Mouse (Mus musculus) embryo, embryonic 10.5 days (tissue): Measurements from ENCODE around the gene Ghrh.
A peak's percentile ranks its signal among the peaks of the same experiment; 100 is the strongest.
"Not testable (repeated sequence)": the region's sequence is repeated elsewhere in the genome, so short reads cannot be mapped to it uniquely, and the experiment has no call there.

ENCODE experiments used
- DNase-seq: peaks from one replicate; pipeline ENCODE4 v3.0.0-alpha.2; 2015; ENCODE audit warnings: low spot score

Gene Ghrh

DNA sequence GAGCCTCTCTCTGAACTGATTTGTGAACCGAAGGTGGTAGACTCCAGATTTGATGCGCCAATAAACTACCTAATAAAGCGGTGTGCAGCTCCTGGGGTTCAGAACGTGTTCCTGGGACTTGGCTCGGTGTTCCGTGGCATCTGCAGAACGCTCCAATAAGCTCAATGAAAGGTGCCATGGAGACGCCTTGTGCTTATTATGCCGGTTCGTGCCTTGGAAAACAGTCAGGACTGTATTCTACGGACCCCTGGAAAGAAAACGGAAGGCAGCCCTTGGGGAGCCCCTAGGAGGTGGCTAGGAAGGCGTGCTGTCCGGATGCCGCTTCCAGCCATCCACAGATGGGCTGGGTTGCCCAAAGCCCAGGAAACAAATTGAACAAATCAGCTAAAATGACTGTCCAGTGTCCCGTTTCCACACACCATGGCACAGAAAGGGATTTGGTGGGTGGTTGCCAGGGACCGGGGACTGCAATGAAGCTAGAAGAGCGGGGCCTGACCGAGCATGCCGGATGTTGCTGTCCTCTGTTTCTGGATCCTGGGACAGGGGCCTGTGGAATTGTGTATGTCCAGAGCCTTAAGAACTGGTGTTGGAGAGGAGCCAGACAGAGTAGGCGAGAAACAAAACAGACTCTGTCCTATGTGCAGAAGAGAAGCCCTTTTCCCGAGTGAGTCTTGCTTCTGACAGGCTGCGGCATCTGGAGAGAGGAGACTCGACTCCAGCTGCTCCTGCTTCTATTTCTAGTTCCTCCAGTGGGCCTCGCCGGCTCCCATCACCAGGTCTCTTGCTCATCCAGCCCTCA, at the start of gene Ghrh:
Gene Ghrh, minus strand, starts transcription at position 146 of the 799 bp plus-strand sequence.
- DNase-seq, result no peak

- peak; percentile 29 for DNase-seq
Measured at GRCm38 (mm10) chr2:157395960-157396359, 48.7 kb upstream of the Ghrh start.

DNA sequence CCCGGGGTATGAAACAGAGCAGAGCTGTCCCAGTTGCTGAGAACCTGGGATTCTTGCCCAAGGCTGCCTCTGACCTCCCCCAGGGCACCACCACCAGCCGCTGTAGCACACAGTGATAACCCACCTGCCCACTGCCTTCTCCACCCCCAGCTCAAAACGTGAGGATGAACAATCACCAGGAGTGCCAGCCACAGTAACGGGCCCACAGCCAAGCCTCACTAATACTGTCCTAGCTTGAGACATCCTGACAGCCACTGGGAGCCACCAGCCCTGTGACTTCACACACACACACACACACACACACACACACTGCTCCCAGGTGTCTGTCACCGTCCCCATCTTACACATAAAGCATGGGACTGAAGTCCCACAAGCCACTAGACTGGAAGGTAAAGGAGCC, 48.1 kb upstream of the Ghrh start:
- no peak for DNase-seq

GRCm38 (mm10) chr2:157394868-157395267, 47.6 kb upstream of the Ghrh start:
- DNase-seq, result no peak

- no peak for DNase-seq
Measured at GRCm38 (mm10) chr2:157393549-157393948, 46.2 kb upstream of the Ghrh start.

DNA sequence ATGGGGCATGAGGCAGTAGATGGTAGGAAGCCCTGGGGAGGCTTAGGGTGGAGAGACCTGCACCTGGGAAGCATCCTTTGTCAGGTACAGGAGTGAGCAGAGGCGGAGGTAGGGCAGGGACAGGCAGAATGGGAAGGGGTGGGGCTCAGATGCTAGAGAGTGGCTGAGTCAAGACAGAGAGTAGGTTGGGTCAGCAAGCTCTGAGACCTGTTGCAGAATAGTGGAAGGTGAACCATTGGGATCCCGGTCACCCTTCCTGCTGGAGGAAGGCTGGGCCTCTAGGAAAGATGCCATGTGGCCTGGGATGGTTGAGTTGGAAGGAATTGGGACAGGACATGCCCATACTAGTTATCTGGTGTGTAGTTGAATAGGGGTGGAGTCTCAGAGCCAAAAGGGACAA, 45.0 kb upstream of the Ghrh start:
- no peak for DNase-seq

DNA sequence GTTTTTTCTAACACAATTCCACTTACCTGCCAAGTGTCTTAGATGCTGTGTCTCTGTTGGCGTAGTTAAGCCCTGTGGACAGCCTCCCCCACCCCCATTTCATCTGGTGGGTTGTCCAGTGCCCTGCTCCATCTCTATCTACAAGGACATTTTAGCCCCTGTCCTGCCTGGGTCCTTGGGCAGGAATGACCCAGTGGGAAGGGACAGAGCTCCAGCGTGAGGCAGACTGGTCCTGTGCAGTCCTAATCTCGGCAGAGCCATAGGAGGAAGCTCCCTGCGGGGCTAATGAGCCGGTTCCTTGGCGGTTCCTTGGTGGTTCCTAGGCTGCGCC, 42.2 kb upstream of the Ghrh start:
- DNase-seq, result no peak

DNA sequence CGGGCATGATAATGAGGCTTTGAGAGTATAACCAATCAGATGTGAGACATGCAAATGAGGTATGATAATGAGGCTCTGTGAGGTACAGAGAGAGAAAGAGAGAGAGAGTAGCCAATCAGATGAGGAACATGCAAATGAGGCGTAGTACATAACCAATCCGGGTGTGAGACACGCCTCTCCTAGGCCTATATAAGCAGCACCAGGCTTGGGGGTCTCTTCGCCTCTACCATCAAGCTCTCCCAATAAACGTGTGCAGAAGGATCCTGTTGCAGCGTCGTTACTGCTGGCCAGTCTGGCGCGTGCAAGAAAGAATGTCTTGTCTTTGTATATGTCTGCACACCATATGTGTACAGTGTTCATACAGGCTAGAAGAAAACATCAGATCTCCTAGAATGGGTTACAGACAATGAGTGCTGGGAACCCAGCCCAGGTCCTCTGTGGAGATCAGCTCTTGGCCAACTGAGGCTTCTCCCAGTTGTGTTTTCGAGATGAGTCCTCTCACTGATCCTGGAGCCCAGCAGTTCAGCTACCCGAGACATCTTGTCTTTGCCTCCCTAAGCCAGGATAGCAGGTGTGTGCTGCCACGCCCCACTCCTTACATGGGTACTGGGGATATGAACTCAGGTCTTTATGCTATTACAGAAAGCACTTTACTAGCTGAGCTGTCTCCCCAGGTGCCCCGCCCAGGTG, 41.7 kb upstream of the Ghrh start:
- DNase-seq, result not testable (repeated sequence)

GRCm38 (mm10) chr2:157384836-157385235, 37.5 kb upstream of the Ghrh start:
- DNase-seq, result no peak

DNA sequence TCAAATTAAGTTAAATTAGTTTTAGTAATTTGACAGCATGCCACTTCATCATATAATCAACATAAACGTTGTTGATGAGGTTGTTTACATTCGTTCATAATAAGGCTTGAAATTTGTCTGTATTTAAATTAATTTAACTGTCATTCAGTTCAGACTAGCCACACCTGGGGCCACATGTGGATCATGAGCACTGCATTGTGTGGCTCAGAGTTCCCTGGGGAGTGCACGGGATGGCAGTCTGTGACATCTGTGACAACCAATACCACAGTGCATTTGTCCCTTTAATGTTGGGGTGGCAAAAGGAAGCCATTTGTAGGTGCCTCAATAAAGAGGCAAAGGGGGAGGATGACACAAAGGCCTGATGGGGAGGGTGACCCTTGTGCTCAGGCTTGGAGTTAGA, 29.7 kb upstream of the Ghrh start:
- no peak for DNase-seq

DNA sequence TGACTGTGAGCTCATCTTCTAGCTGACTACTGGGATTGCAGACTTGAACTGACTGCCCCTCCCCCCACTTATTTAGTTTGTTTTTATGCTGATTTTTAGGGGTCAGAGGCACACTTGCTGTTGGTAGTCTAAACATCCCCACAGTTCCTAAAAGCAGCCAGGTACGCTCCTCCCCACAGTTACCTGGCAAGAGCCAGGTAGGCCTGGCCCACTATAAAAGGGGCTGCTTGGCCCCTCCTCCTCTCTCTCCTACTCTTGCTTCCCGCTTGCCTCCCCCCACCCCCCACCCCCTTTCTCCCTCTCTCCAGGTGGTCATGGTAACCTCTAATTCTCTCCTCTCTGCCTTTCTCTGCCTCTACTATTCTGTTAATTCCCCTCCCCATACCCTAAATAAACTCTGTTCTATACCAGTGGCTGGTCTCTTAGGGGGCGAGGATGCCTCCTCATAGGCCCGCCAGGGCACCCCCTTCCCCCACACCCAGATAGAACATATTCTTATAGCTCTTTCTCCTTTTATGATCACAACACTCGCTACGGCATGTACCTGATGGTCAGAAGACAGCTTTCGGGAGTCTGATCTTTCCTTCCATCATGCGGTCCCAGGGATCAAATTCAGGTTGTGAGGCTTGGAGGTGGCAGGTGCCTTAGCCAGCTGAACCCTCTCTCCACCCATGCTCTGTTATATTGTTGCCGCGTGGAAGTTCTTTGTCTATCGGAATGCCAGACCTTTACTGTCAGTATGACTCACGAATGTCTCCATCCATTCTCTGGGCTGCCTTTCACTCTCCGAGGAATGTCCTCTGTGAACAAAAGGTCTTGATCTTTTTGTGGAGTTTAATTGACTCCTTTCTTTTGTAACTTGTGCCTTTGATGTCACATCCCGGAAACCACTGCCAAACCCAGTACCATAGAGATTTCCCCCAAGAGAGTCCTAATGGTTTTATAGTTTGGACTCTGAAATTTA, 28.8 kb upstream of the Ghrh start:
- peak; percentile 65 for DNase-seq

DNA sequence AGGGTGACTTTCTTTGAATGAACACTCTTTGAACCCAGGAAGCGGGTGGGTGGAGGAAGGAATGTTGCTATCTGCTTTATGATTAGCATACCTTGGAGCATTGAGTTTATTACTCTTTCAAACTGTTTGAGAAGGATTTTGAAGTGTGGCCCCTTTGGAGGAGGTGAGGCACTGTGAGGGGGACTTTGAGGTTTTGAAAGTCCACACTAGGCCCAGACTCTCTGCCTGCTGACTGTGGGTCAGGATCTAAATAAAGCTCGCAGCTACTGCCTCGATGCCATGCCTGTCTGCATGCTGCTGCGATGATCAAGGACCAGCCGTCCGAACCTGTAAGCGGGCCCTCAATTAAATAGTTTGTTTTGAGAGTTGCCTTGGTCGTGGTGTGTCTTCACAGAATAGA, 27.7 kb upstream of the Ghrh start:
- DNase-seq, result no peak

GRCm38 (mm10) chr2:157373681-157374080, 26.4 kb upstream of the Ghrh start:
- no peak for DNase-seq

DNA sequence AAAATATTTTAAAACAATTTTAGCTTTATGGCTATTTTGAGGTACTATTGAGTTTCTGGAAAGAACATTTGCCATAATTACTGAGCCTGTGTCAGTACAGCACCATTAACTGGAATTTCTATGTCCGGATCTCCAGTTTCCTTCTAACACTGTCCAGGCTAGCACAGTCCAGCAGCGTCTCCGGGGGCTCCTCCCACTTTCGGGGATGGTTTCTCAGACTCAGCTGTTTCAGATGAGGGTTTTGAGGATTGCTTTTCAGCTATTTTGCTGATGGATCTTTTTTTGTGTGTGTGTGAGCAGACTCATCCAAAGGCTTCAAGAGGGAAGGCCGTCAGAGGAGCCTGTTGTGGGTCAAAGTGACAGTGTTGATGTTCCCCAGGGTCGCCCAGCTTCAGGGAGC, 24.4 kb upstream of the Ghrh start:
- no peak for DNase-seq

- peak; percentile 38 for DNase-seq
Measured at GRCm38 (mm10) chr2:157367991-157368390, 20.7 kb upstream of the Ghrh start.

DNA sequence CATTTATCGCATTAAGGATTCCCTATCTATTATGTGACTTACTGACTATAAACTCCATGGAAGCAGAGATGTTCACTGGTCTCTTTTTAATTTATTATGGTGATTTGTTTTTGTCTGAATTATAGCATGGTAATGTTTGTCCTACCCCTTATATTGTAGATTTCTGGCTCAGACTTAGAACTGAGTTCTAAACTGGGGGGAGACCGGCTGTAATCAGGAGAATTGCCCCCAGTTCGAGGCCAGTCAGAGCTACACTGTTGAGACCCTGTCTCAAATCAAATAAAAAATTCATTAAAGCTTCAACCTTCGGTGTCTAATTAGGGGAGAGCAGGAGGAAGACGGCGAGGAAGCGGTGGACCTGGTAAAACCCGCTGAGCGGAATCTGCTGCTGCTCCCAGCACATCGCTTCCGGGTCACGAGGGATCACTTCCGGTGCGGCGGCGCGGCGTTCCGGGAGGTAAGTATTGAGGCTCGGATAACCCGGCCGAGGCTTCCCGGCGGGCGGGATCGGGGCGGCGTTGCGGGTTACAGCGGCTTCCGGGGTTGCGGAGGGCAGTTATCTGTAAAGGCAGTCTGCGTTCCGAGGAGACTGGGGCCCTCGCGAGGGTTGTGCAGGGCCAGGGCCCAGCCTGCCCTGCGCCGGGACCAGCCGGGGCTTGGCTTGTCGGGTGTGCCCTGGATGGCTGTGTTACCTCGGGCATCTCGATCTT, 20.0 kb upstream of the Ghrh start, which contains the start of gene Manbal:
Gene Manbal, plus strand, starts transcription at position 411 of the 710 bp plus-strand sequence.
- DNase-seq, result peak; percentile 93

GRCm38 (mm10) chr2:157366762-157367161, 19.5 kb upstream of the Ghrh start:
- DNase-seq, result no peak

DNA sequence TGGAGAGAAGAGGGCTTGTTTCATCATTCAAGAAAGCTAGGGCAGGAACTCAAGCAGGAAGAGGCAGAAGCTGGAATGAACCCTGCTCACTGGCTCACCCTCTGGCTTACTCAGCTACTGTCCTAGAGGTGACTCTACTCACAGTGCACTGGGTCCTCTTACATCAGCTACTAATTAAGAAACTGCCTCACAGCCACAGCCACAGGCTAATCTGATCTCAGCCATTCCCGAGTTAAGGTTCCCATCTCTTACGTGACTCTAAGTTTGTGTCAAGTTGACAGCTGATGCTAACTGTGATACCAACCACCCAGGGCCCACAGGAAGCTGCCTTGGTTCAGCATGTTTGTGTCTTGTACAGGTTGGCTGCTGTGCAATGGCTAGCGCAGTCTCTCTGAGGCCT, 15.7 kb upstream of the Ghrh start:
- no peak for DNase-seq

DNA sequence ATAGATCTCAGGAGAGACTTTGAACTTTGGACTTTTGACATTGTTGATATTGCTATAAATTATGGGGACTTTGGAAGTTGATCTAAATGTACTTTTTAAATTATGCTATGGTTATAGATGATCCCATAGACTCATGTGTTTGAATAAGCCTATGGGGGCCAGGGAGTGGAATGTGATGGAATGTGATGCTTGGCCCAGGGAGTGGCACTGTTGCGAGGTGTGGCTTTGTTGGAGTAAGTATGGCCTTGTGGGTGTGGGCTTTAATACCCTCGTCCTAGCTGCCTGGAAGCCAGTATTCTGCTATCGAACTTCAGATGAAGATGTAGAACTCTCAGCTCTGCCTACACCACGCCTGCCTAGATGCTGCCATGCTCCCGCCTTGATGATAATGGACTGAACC, 12.7 kb upstream of the Ghrh start:
- DNase-seq, result no peak

DNA sequence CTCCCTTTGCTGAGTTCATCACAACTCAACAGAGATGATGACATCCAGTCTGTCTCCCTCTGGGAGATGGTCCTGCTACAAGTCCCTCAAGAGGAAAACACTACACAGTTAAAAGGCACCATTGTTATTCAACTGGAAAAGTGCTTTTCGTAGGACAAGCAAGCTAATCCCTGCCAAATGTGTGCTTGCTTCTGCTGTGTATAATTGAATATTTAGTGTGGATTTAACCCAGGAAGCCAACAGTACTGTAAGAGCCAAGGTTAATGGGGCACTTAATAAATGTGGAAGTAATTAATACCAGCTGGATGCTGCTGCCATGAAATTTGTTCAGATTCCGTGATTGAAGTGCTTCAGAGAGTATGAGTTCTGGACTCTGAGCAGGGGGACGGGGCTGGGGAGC, 6.8 kb upstream of the Ghrh start:
- DNase-seq, result no peak

DNA sequence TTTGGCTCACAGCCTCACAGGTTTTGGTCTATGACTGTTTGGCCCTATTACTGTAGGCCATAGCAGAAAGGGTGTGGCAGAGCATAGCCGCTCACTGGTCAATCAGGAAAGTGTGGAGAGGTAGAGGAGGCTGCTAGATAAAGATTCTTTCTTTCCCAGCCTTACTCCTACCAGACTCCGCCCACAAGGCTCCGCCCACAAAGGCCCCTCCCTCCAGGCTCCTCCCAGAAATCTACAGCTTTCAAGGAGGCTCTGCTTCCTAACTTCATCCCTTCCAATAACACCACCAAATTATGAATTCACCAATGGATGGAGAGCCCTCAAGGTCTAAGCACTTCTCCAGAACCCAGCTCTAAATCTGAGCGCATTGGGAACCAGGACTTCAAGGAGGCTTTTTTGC, 5.9 kb upstream of the Ghrh start:
- DNase-seq, result no peak
